Mouse (Mus musculus): ENCODE measurements around the gene Slc38a3. TPM values are rescaled to one million over a fixed set of nuclear protein-coding genes. Genes with fewer than 3 reads are reported as not detected.

Slc38a3 gene
- polyA plus RNA-seq, 1 experiment from 2014 or later, result 12.5 TPM

- no peak for ATAC-seq (ENCODE audit: low FRiP score)
- H3K36me3 ChIP-seq, result peaks cover 73% of the 10 kb centered on the region
- H3K9ac ChIP-seq, result no peak overlapping the region
- H3K27ac ChIP-seq, result no peak overlapping the region
- no peak overlapping the region for H3K4me2 ChIP-seq (replicated peaks)
- no peak overlapping the region for H3K4me3 ChIP-seq
- no peaks in the 10 kb centered on the region for H3K9me3 ChIP-seq (replicated peaks)
- H3K4me1 ChIP-seq, result peaks cover 28% of the 10 kb centered on the region
- H3K27me3 ChIP-seq, result no peaks in the 10 kb centered on the region
These were observed 48.4 kb downstream of the Slc38a3 start for GRCm38 (mm10) chr9:107620954-107621353.

- Histone ChIP-seq H3K4me3 (no peak overlapping the region), H3K27ac (peak overlapping the region; percentile 40; the same call in 1 of the 2 replicates), H3K4me2 (replicated peaks) (no peak overlapping the region), H3K4me1 (peaks cover 26% of the 10 kb centered on the region), H3K9ac (no peak overlapping the region), H3K27me3 (no peaks in the 10 kb centered on the region), H3K36me3 (peaks cover 75% of the 10 kb centered on the region), H3K9me3 (replicated peaks) (no peaks in the 10 kb centered on the region)
- WGBS, result 86% methylated on average over 13 of the region's 13 CpGs
- ATAC-seq (ENCODE audit: low FRiP score), result no peak
These were observed 49.8 kb downstream of the Slc38a3 start for GRCm38 (mm10) chr9:107619546-107619879.

- H3K27me3 ChIP-seq, result no peaks in the 10 kb centered on the region
- WGBS, result 63% methylated on average over 13 of the region's 13 CpGs
- no peak overlapping the region for H3K4me3 ChIP-seq
- H3K36me3 ChIP-seq, result peaks cover 77% of the 10 kb centered on the region
- peaks cover 25% of the 10 kb centered on the region for H3K4me1 ChIP-seq
- no peak overlapping the region for H3K4me2 ChIP-seq (replicated peaks)
- ATAC-seq (ENCODE audit: low FRiP score), result no peak
- no peak overlapping the region for H3K9ac ChIP-seq
- no peaks in the 10 kb centered on the region for H3K9me3 ChIP-seq (replicated peaks)
- H3K27ac ChIP-seq, result peak overlapping the region; percentile 40; the same call in 1 of the 2 replicates
These were observed 50.4 kb downstream of the Slc38a3 start for GRCm38 (mm10) chr9:107618778-107619545.

GRCm38 (mm10) chr9:107618098-107618497, 51.2 kb downstream of the Slc38a3 start:
- Histone ChIP-seq H3K27me3 (no peaks in the 10 kb centered on the region), H3K9ac (no peak overlapping the region), H3K27ac (peak overlapping the region; percentile 40; the same call in 1 of the 2 replicates), H3K4me2 (replicated peaks) (no peak overlapping the region), H3K4me3 (no peak overlapping the region), H3K9me3 (replicated peaks) (no peaks in the 10 kb centered on the region), H3K4me1 (peaks cover 27% of the 10 kb centered on the region), H3K36me3 (peaks cover 76% of the 10 kb centered on the region)
- WGBS, result 92% methylated on average over 6 of the region's 6 CpGs
- no peak for ATAC-seq (ENCODE audit: low FRiP score)

GRCm38 (mm10) chr9:107617461-107617860, 51.9 kb downstream of the Slc38a3 start:
- Histone ChIP-seq H3K36me3 (peaks cover 69% of the 10 kb centered on the region), H3K4me2 (replicated peaks) (no peak overlapping the region), H3K9me3 (replicated peaks) (no peaks in the 10 kb centered on the region), H3K27ac (no peak overlapping the region), H3K4me3 (no peak overlapping the region), H3K27me3 (no peaks in the 10 kb centered on the region), H3K4me1 (peaks cover 30% of the 10 kb centered on the region), H3K9ac (no peak overlapping the region)
- no peak for ATAC-seq (ENCODE audit: low FRiP score)
- WGBS, result 67% methylated on average over 2 of the region's 2 CpGs

- WGBS, result 45% methylated on average over 4 of the region's 4 CpGs
- no peak for ATAC-seq (ENCODE audit: low FRiP score)
- Histone ChIP-seq H3K4me1 (peaks cover 45% of the 10 kb centered on the region), H3K9me3 (replicated peaks) (no peaks in the 10 kb centered on the region), H3K27ac (peak overlapping the region; percentile 97), H3K27me3 (no peaks in the 10 kb centered on the region), H3K4me2 (replicated peaks) (no peak overlapping the region), H3K9ac (peak overlapping the region; percentile 32; the same call in 1 of the 2 replicates), H3K36me3 (peaks cover 56% of the 10 kb centered on the region), H3K4me3 (no peak overlapping the region)
These were observed 54.3 kb downstream of the Slc38a3 start for GRCm38 (mm10) chr9:107615035-107615434.

- Histone ChIP-seq H3K27me3 (peaks cover under 1% of the 10 kb centered on the region; the same call in 1 of the 2 replicates), H3K4me1 (peaks cover 50% of the 10 kb centered on the region), H3K9ac (no peak overlapping the region), H3K4me3 (peak overlapping the region; percentile 31; the same call in 1 of the 2 replicates), H3K9me3 (replicated peaks) (no peaks in the 10 kb centered on the region), H3K27ac (peak overlapping the region; percentile 97), H3K4me2 (replicated peaks) (peak overlapping the region; percentile 55), H3K36me3 (peaks cover 36% of the 10 kb centered on the region)
- 11% methylated on average over 12 of the region's 12 CpGs for WGBS
- peak; percentile 46 for ATAC-seq (ENCODE audit: low FRiP score)
These were observed 56.3 kb downstream of the Slc38a3 start for GRCm38 (mm10) chr9:107612945-107613569.

- peak; percentile 94 for ATAC-seq (ENCODE audit: low FRiP score)
- peaks cover 56% of the 10 kb centered on the region for H3K4me1 ChIP-seq
These were observed 57.0 kb downstream of the Slc38a3 start for GRCm38 (mm10) chr9:107612191-107612944.

GRCm38 (mm10) chr9:107611456-107612190, 57.7 kb downstream of the Slc38a3 start:
- ATAC-seq (ENCODE audit: low FRiP score), result no peak
- H3K4me1 ChIP-seq, result peaks cover 64% of the 10 kb centered on the region
- peaks cover 26% of the 10 kb centered on the region for H3K36me3 ChIP-seq
- peak overlapping the region; percentile 55 for H3K4me2 ChIP-seq (replicated peaks)
- peaks cover 3% of the 10 kb centered on the region; the same call in 1 of the 2 replicates for H3K27me3 ChIP-seq
- H3K9me3 ChIP-seq (replicated peaks), result no peaks in the 10 kb centered on the region
- peak overlapping the region; percentile 97 for H3K27ac ChIP-seq
- H3K9ac ChIP-seq, result peak overlapping the region; percentile 64
- H3K4me3 ChIP-seq, result no peak overlapping the region
- 71% methylated on average over 6 of the region's 6 CpGs for WGBS

More at GRCm38 (mm10) chr9:107612191-107612944, 57.0 kb downstream of the Slc38a3 start:
- H3K4me3 ChIP-seq, result peak overlapping the region; percentile 31
- H3K27me3 ChIP-seq, result peaks cover 3% of the 10 kb centered on the region; the same call in 1 of the 2 replicates
- H3K36me3 ChIP-seq, result peaks cover 31% of the 10 kb centered on the region
- H3K27ac ChIP-seq, result peak overlapping the region; percentile 97
- H3K9ac ChIP-seq, result peak overlapping the region; percentile 64
- H3K9me3 ChIP-seq (replicated peaks), result no peaks in the 10 kb centered on the region
- H3K4me2 ChIP-seq (replicated peaks), result peak overlapping the region; percentile 55
- WGBS, result 3% methylated on average over 34 of the region's 48 CpGs

- 0 out of 2 replicates have a peak overlapping the region, but pooled peaks have one; percentile 46 for H3K27ac ChIP-seq
These were observed 59.9 kb downstream of the Slc38a3 start for GRCm38 (mm10) chr9:107609433-107609830.

GRCm38 (mm10) chr9:107608741-107609432, 60.4 kb downstream of the Slc38a3 start, which contains the start of gene Sema3b:
Gene Sema3b (minus strand): TSS chr9:107609229.
- H3K27ac ChIP-seq, result 0 out of 2 replicates have a peak within 1 kb of the TSS, but pooled peaks have one; percentile 46
- no peak within 1 kb of the TSS for H3K4me2 ChIP-seq (replicated peaks)
- 0 out of 2 replicates have a peak, but pooled peaks cover under 1% of the 10 kb centered on the region for H3K36me3 ChIP-seq
- peaks cover 3% of the 10 kb centered on the region; the same call in 1 of the 2 replicates for H3K27me3 ChIP-seq
- ATAC-seq (ENCODE audit: low FRiP score), result no peak
- H3K4me3 ChIP-seq, result no peak within 1 kb of the TSS
- peaks cover 72% of the 10 kb centered on the region for H3K4me1 ChIP-seq
- WGBS, result 45% methylated on average over 11 of the region's 12 CpGs
- H3K9ac ChIP-seq, result no peak within 1 kb of the TSS
- no peaks in the 10 kb centered on the region for H3K9me3 ChIP-seq (replicated peaks)

More at GRCm38 (mm10) chr9:107609433-107609830, 59.9 kb downstream of the Slc38a3 start:
- no peak for ATAC-seq (ENCODE audit: low FRiP score)
- H3K4me2 ChIP-seq (replicated peaks), result no peak overlapping the region
- no peak overlapping the region for H3K4me3 ChIP-seq
- H3K9me3 ChIP-seq (replicated peaks), result no peaks in the 10 kb centered on the region
- 68% methylated on average over 4 of the region's 4 CpGs for WGBS
- peaks cover 3% of the 10 kb centered on the region; the same call in 1 of the 2 replicates for H3K27me3 ChIP-seq
- peaks cover 66% of the 10 kb centered on the region for H3K4me1 ChIP-seq
- no peak overlapping the region for H3K9ac ChIP-seq
- peaks cover 4% of the 10 kb centered on the region; the same call in 1 of the 2 replicates for H3K36me3 ChIP-seq
